Mouse (Mus musculus) CH12.LX (cell line): Measurements from ENCODE around the gene Tyrp1.

ENCODE experiments used
- CHD1 ChIP-seq: IDR thresholded peaks from 2 replicates; pipeline ENCODE4 v1.6.1; 2012; ENCODE audit warnings: low read depth, low read length, improper control_type of control experiment, inconsistent platforms
- CHD2 ChIP-seq: IDR thresholded peaks from 2 replicates; pipeline ENCODE4 v1.6.1; 2011; ENCODE audit warnings: low read length, improper control_type of control experiment
- CTCF ChIP-seq, 2 experiments: IDR thresholded peaks in 1 of 2; conservative IDR thresholded peaks in 1 of 2; 2 replicates each; pipeline ENCODE4 v1.5.1; 2011 to 2012; ENCODE audit warnings: low read depth in 2 of 2, low read length in 2 of 2, improper control_type of control experiment in 1 of 2, inconsistent platforms in 1 of 2, mild to moderate bottlenecking in 1 of 2, moderate library complexity in 1 of 2
- EP300 ChIP-seq: IDR thresholded peaks from 2 replicates; pipeline ENCODE4 v1.6.1; 2011; ENCODE audit warnings: low read length, improper control_type of control experiment
- JUND ChIP-seq: conservative IDR thresholded peaks from 2 replicates; pipeline ENCODE4 v1.6.1; 2011; ENCODE audit warnings: low read depth, low read length, improper control_type of control experiment
- MAX ChIP-seq: IDR thresholded peaks from 2 replicates; pipeline ENCODE4 v1.6.1; 2011; ENCODE audit warnings: low read length, improper control_type of control experiment
- MEF2A ChIP-seq: IDR thresholded peaks from 2 replicates; pipeline ENCODE4 v1.6.1; 2014; ENCODE audit warnings: low read depth, mild to moderate bottlenecking, inconsistent platforms, low read length, improper control_type of control experiment, borderline replicate concordance
- POLR2A ChIP-seq: IDR thresholded peaks from 2 replicates; pipeline ENCODE4 v1.6.1; 2011; ENCODE audit warnings: low read depth, mild to moderate bottlenecking, improper control_type of control experiment, low read length
- TBP ChIP-seq: conservative IDR thresholded peaks from 2 replicates; pipeline ENCODE4 v1.6.1; 2011; ENCODE audit warnings: low read depth, low read length, improper control_type of control experiment
- USF1 ChIP-seq: IDR thresholded peaks from 2 replicates; pipeline ENCODE4 v1.6.1; 2014; ENCODE audit warnings: low read depth, mild to moderate bottlenecking, inconsistent platforms, low read length, improper control_type of control experiment
- USF2 ChIP-seq: conservative IDR thresholded peaks from 2 replicates; pipeline ENCODE4 v1.6.1; 2011; ENCODE audit warnings: low read depth, low read length, improper control_type of control experiment
- ZC3H11A ChIP-seq: IDR thresholded peaks from 2 replicates; pipeline ENCODE4 v1.6.1; 2012; ENCODE audit warnings: low read depth, mild to moderate bottlenecking, inconsistent platforms, low read length, improper control_type of control experiment
- ZKSCAN1 ChIP-seq: IDR thresholded peaks from 2 replicates; pipeline ENCODE4 v1.6.1; 2012; ENCODE audit warnings: low read depth, inconsistent platforms, low read length, improper control_type of control experiment, borderline replicate concordance
- ZNF384 ChIP-seq: IDR thresholded peaks from 2 replicates; pipeline ENCODE4 v1.6.1; 2012; ENCODE audit warnings: low read depth, low read length, improper control_type of control experiment, inconsistent platforms

GRCm38 (mm10) chr4:80819511-80819910, 14.4 kb upstream of the Tyrp1 start:
- TF ChIP-seq CHD1 (no peak), ZKSCAN1 (no peak), CTCF (conservative IDR thresholded peaks at IDR 0.05 in 1 of 2, IDR thresholded peaks at IDR 0.05 in 1 of 2; ENCODE audit: low read depth in 2 of 2, low read length in 2 of 2) (no peak), POLR2A (no peak), JUND (no peak), USF1 (no peak), MAX (no peak), USF2 (no peak), EP300 (no peak), TBP (no peak), ZNF384 (no peak), MEF2A (no peak), ZC3H11A (no peak), CHD2 (no peak)
